Mouse (Mus musculus): Measurements from ENCODE around the gene Armc2.

Gene Armc2

GRCm38 (mm10) chr10:41896865-41897264 is 121.4 kb downstream of the Armc2 start:
- DNase-seq, result no peak

- no peak for DNase-seq
These were observed 121.8 kb downstream of the Armc2 start for GRCm38 (mm10) chr10:41896425-41896824.

- peak; percentile 36 to 37 for DNase-seq
These were observed 124.5 kb downstream of the Armc2 start for GRCm38 (mm10) chr10:41893433-41894411.

- DNase-seq, result no peak
These were observed 126.9 kb downstream of the Armc2 start for GRCm38 (mm10) chr10:41891312-41891711.

- no peak for DNase-seq
These were observed 127.7 kb downstream of the Armc2 start for GRCm38 (mm10) chr10:41890537-41890936.

GRCm38 (mm10) chr10:41889566-41889965 is 128.7 kb downstream of the Armc2 start:
- DNase-seq, result no peak

- no peak for DNase-seq
These were observed 129.8 kb downstream of the Armc2 start for GRCm38 (mm10) chr10:41888365-41888941.

- peak; percentile 92 to 96 for DNase-seq
These were observed 131.0 kb downstream of the Armc2 start for GRCm38 (mm10) chr10:41887080-41887821.

GRCm38 (mm10) chr10:41883741-41884575 is 134.3 kb downstream of the Armc2 start:
- no peak for DNase-seq

GRCm38 (mm10) chr10:41881438-41881837 is 136.8 kb downstream of the Armc2 start:
- DNase-seq, result no peak

GRCm38 (mm10) chr10:41880777-41881176 is 137.5 kb downstream of the Armc2 start:
- no peak for DNase-seq

GRCm38 (mm10) chr10:41880206-41880605 is 138.0 kb downstream of the Armc2 start:
- no peak for DNase-seq

- no peak for DNase-seq
These were observed 138.6 kb downstream of the Armc2 start for GRCm38 (mm10) chr10:41879675-41880074.

- no peak for DNase-seq
These were observed 139.9 kb downstream of the Armc2 start for GRCm38 (mm10) chr10:41878344-41878743.

- DNase-seq, result no peak
These were observed 142.6 kb downstream of the Armc2 start for GRCm38 (mm10) chr10:41875624-41876023.

GRCm38 (mm10) chr10:41871564-41871963 is 146.7 kb downstream of the Armc2 start:
- no peak for DNase-seq

GRCm38 (mm10) chr10:41870101-41870500 is 148.1 kb downstream of the Armc2 start:
- DNase-seq, result no peak

- no peak for DNase-seq
These were observed 150.3 kb downstream of the Armc2 start for GRCm38 (mm10) chr10:41867956-41868355.

GRCm38 (mm10) chr10:41866838-41867154 is 151.4 kb downstream of the Armc2 start:
- no peak for DNase-seq

- DNase-seq, result no peak
These were observed 152.0 kb downstream of the Armc2 start for GRCm38 (mm10) chr10:41866069-41866837.

All from spleen, adult 18-20 months (tissue).